Mouse (Mus musculus) embryonic fibroblast, embryonic 13.5 days (primary cell): ENCODE measurements around the gene Rgl1.

Source experiments
- CTCF ChIP-seq: IDR thresholded peaks from 2 replicates; pipeline ENCODE4 v1.5.1; 2011; ENCODE audit warnings: mild to moderate bottlenecking, control low read depth, low read length, moderate library complexity, borderline replicate concordance; ENCODE audit not compliant: insufficient read depth
- POLR2A ChIP-seq: IDR thresholded peaks from 2 replicates; pipeline ENCODE4 v1.6.1; 2011; ENCODE audit warnings: low read depth, mild to moderate bottlenecking, control low read depth, low read length, moderate library complexity

DNA sequence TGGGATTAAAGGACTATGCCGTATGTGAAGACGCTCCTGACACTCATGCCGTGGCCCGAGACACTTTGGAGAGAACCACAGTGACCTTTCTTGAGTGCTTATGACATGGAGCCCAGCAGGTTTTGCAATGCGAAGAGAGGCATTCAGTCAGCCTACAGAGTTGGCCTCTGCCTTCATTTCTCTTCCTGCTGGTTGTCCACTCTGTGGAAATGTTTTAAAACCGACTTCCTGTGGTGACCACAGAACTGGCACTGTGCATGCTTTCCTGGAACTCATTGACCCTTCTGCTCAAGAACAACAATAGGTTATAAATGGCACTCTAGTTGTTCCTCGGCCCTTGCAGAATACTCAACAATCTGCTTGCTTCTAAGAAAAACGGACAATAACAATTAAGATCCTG is 166.8 kb downstream of the Rgl1 start:
- TF ChIP-seq POLR2A (no peak), CTCF (no peak)
